Mouse (Mus musculus) myocyte (in vitro differentiated cells): Measurements from ENCODE around the gene Snx1. TPM values are rescaled to one million over a fixed set of nuclear protein-coding genes. Genes with fewer than 3 reads are reported as not detected.

ENCODE experiments used
- H3K27me3 ChIP-seq: one replicate; pipeline ENCODE4 v1.6.1; 2011; ENCODE audit not compliant: control insufficient read depth, insufficient read depth, insufficient read length
- H3K36me3 ChIP-seq: one replicate; pipeline ENCODE4 v1.6.1; 2011; ENCODE audit not compliant: control insufficient read depth, insufficient read depth
- H3K4me2 ChIP-seq: one replicate; pipeline ENCODE4 v1.6.1; 2011; ENCODE audit warnings: low read depth, control low read depth
- H3K4me3 ChIP-seq: one replicate; pipeline ENCODE4 v1.5.1; 2011; ENCODE audit warnings: mild to moderate bottlenecking, control low read depth, moderate library complexity
- H3K79me2 ChIP-seq: one replicate; pipeline ENCODE4 v1.6.1; 2011; ENCODE audit not compliant: control insufficient read depth, insufficient read depth
- H3ac ChIP-seq: one replicate; pipeline ENCODE4 v1.6.1; 2011; ENCODE audit not compliant: control insufficient read depth, insufficient read length
- CEBPB ChIP-seq: IDR thresholded peaks from 2 replicates; pipeline ENCODE4 v1.6.1; 2011; ENCODE audit warnings: mild to moderate bottlenecking, moderate library complexity; ENCODE audit not compliant: poor library complexity, insufficient read depth, severe bottlenecking
- E2F4 ChIP-seq: IDR thresholded peaks from one replicate; pipeline ENCODE4 v1.6.1; 2011; ENCODE audit warnings: mild to moderate bottlenecking, control low read depth, moderate library complexity; ENCODE audit not compliant: insufficient read depth
- MAX ChIP-seq: IDR thresholded peaks from one replicate; pipeline ENCODE4 v1.6.1; 2011; ENCODE audit warnings: low read depth, mild to moderate bottlenecking, control low read depth
- MYOD1 ChIP-seq, 3 experiments: IDR thresholded peaks; one replicate each; pipeline ENCODE4 v1.6.1; 2011; ENCODE audit warnings: control low read depth in 2 of 3, low read depth in 2 of 3, mild to moderate bottlenecking in 2 of 3, moderate library complexity in 1 of 3; ENCODE audit not compliant: insufficient read length in 2 of 3, control insufficient read depth in 1 of 3
- MYOG ChIP-seq, 3 experiments: IDR thresholded peaks; one replicate each; pipeline ENCODE4 v1.6.1; 2011; ENCODE audit warnings: control low read depth in 2 of 3, low read depth in 2 of 3, mild to moderate bottlenecking in 2 of 3; ENCODE audit not compliant: insufficient read length in 2 of 3, control insufficient read depth in 1 of 3, insufficient read depth in 1 of 3
- POLR2A ChIP-seq: IDR thresholded peaks from one replicate; pipeline ENCODE4 v1.6.1; 2011; ENCODE audit warnings: low read depth, mild to moderate bottlenecking, control low read depth, moderate library complexity; ENCODE audit not compliant: insufficient read length
- POLR2AphosphoS2 ChIP-seq: IDR thresholded peaks from one replicate; pipeline ENCODE4 v1.6.1; 2011; ENCODE audit warnings: low read depth, control low read depth; ENCODE audit not compliant: insufficient read length
- REST ChIP-seq: IDR thresholded peaks from one replicate; pipeline ENCODE4 v1.6.1; 2011; ENCODE audit warnings: mild to moderate bottlenecking, control low read depth, moderate library complexity; ENCODE audit not compliant: insufficient read depth, insufficient read length
- SRF ChIP-seq: IDR thresholded peaks from one replicate; pipeline ENCODE4 v1.6.1; 2011; ENCODE audit warnings: low read depth; ENCODE audit not compliant: control insufficient read depth, insufficient read length
- TCF12 ChIP-seq: IDR thresholded peaks from one replicate; pipeline ENCODE4 v1.6.1; 2011; ENCODE audit warnings: mild to moderate bottlenecking, control low read depth; ENCODE audit not compliant: poor library complexity, insufficient read depth, severe bottlenecking
- TCF3 ChIP-seq: IDR thresholded peaks from one replicate; pipeline ENCODE4 v1.6.1; 2011; ENCODE audit warnings: low read depth, control low read depth; ENCODE audit not compliant: insufficient read length
- USF1 ChIP-seq: IDR thresholded peaks from one replicate; pipeline ENCODE4 v1.6.1; 2011; ENCODE audit warnings: low read depth, mild to moderate bottlenecking, control low read depth, moderate library complexity
- polyA plus RNA-seq: library from polyadenylated mRNA; unstranded; fragments of >200 nt; fragmentation: generic; extraction: Trizol; gene quantifications from one replicate; pipeline ENCODE4 v1.2.1, GENCODE M21; 2012; ENCODE audit warnings: missing spikeins

Snx1 gene
- polyA plus RNA-seq = 82.9 TPM

DNA sequence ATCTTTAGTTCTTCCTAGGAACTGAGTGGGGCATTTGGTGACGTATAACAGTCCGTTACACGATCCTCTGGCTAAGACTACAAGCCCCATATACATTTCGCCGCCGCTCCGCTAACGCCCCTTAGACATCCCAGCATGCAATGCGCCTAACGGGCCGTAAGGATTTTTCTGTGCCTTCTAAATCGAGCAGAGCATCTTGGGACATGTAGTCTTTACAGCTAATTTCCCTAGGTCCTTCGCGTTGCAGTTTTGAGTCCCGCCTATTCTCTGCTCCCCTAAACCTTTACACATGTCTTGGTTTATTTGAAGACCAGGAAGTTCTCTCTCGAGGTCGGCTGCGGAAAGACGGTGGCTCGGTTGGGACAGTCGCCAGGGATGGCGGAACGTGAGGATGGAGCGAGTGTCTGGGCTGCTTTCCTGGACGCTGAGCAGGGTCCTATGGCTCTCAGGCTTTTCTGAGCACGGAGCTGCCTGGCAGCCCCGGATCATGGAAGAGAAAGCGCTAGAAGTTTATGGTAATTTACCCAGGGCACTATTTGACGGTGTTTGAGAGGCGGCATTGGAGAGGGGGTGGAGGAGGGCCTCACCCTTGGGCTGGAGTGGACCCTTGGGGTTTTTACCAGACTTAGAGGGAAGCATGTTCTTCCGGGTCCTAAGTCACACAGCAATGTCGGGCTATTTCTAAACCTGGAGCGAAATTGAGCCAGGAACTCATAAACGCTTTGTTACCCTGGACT, at the start of gene Snx1, which contains the start of gene Ciao2a:
Gene Snx1 (minus strand): TSS at position 132 of the 737 bp plus-strand sequence.
Gene Ciao2a (plus strand): TSS at position 156 of the 737 bp plus-strand sequence.
- peak; percentile 55 for TF ChIP-seq POLR2A
- peak; percentile 89 for TF ChIP-seq MAX
- no peak for TF ChIP-seq MYOG (IDR thresholded peaks at IDR 0.05; ENCODE audit: control insufficient read depth in 1 of 3, insufficient read depth in 1 of 3, insufficient read length in 2 of 3, low read depth in 2 of 3)
- Histone ChIP-seq H3K4me2 (peak within 1 kb of the TSS; percentile 93), H3ac (no peak within 1 kb of the TSS), H3K36me3 (no peaks in the 10 kb centered on the region), H3K79me2 (peaks cover 42% of the 10 kb centered on the region), H3K27me3 (no peaks in the 10 kb centered on the region), H3K4me3 (peak within 1 kb of the TSS; percentile 97)

GRCm38 (mm10) chr9:66174985-66175384, 48.6 kb upstream of the Snx1 start:
- Histone ChIP-seq H3K79me2 (peaks cover 42% of the 10 kb centered on the region), H3K36me3 (peaks cover 11% of the 10 kb centered on the region), H3K27me3 (no peaks in the 10 kb centered on the region), H3K4me3 (no peak overlapping the region), H3ac (no peak overlapping the region), H3K4me2 (no peak overlapping the region)
- no peak for TF ChIP-seq POLR2AphosphoS2
- no peak for TF ChIP-seq SRF
- no peak for TF ChIP-seq POLR2A
- no peak for TF ChIP-seq TCF12
- TF ChIP-seq REST = no peak
- TF ChIP-seq E2F4 = no peak
- no peak for TF ChIP-seq MAX
- no peak for TF ChIP-seq MYOG (IDR thresholded peaks at IDR 0.05; ENCODE audit: control insufficient read depth in 1 of 3, insufficient read depth in 1 of 3, insufficient read length in 2 of 3, low read depth in 2 of 3)
- TF ChIP-seq MYOD1 (IDR thresholded peaks at IDR 0.05; ENCODE audit: control insufficient read depth in 1 of 3, insufficient read length in 2 of 3, low read depth in 2 of 3) = no peak
- no peak for TF ChIP-seq USF1
- no peak for TF ChIP-seq CEBPB
- no peak for TF ChIP-seq TCF3

DNA sequence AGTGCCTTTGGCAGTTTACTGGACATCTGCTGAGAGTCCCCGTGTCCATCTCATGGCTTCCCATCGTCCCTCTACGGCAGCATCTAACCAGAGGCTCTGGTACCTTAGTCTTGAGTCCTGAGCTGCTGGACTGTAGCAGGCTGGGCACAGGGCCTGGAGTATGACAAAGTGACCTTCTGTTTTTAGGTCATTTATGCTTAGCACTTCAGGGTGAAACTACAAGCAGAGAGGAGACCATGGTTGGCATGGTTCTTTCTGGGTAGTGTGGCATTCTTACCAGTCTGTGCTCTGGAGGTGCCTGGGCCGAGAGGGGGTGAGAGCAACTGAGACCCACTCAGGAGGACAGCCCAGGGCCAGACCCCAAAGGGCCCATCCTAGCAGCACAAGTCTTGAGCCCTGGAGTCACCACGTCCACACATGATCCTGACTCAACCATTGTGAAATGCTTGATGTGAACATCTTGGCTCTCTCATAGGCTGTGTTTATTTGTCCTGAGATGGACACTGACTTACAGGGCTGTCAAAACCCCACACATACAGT, 47.0 kb upstream of the Snx1 start:
- TF ChIP-seq SRF (no peak), CEBPB (no peak), MAX (no peak), TCF3 (no peak), E2F4 (no peak), TCF12 (no peak), MYOD1 (IDR thresholded peaks at IDR 0.05; ENCODE audit: control insufficient read depth in 1 of 3, insufficient read length in 2 of 3, low read depth in 2 of 3) (no peak), MYOG (IDR thresholded peaks at IDR 0.05; ENCODE audit: control insufficient read depth in 1 of 3, insufficient read depth in 1 of 3, insufficient read length in 2 of 3, low read depth in 2 of 3) (no peak)
- Histone ChIP-seq H3K36me3 (peaks cover 20% of the 10 kb centered on the region), H3K4me2 (no peak overlapping the region), H3K27me3 (no peaks in the 10 kb centered on the region), H3K4me3 (no peak overlapping the region), H3K79me2 (peaks cover 37% of the 10 kb centered on the region), H3ac (no peak overlapping the region)

- Histone ChIP-seq H3K79me2 (peaks cover 24% of the 10 kb centered on the region), H3K4me2 (no peak overlapping the region), H3K36me3 (peaks cover 27% of the 10 kb centered on the region), H3K27me3 (no peaks in the 10 kb centered on the region), H3ac (no peak overlapping the region), H3K4me3 (no peak overlapping the region)
- no peak for TF ChIP-seq USF1
- no peak for TF ChIP-seq E2F4
- no peak for TF ChIP-seq SRF
- TF ChIP-seq POLR2A = no peak
- no peak for TF ChIP-seq TCF12
- TF ChIP-seq TCF3 = no peak
- TF ChIP-seq MAX = no peak
- no peak for TF ChIP-seq POLR2AphosphoS2
- no peak for TF ChIP-seq CEBPB
- no peak for TF ChIP-seq REST
- TF ChIP-seq MYOD1 (IDR thresholded peaks at IDR 0.05; ENCODE audit: control insufficient read depth in 1 of 3, insufficient read length in 2 of 3, low read depth in 2 of 3) = no peak
- no peak for TF ChIP-seq MYOG (IDR thresholded peaks at IDR 0.05; ENCODE audit: control insufficient read depth in 1 of 3, insufficient read depth in 1 of 3, insufficient read length in 2 of 3, low read depth in 2 of 3)
Observed at GRCm38 (mm10) chr9:66171275-66171921, 45.0 kb upstream of the Snx1 start.
